Mouse (Mus musculus): ENCODE measurements around the gene Sult2a8. TPM values are rescaled to one million over a fixed set of nuclear protein-coding genes. Genes with fewer than 3 reads are reported as not detected.
"Not testable (repeated sequence)": the region's sequence is repeated elsewhere in the genome, so short reads cannot be mapped to it uniquely, and the experiment has no call there.

The Sult2a8 gene
- total RNA-seq (2021) = under 1 TPM in 1 of 2 experiments, not detected in 1; 0.23 TPM
- long read RNA-seq, experiment 1, partial matches to known transcripts = 0 of 1 reads
- long read RNA-seq, experiment 1, other reads (novel, unspliced or antisense) = 1 of 1 reads
- long read RNA-seq, experiment 2, partial matches to known transcripts = 0 of 1 reads
- long read RNA-seq, experiment 2, other reads (novel, unspliced or antisense) = 1 of 1 reads

- no peak for DNase-seq
Measured at GRCm38 (mm10) chr7:14446534-14446933, at the start of gene Sult2a8. TSS of gene Sult2a8 (minus strand) at chr7:14446769.

GRCm38 (mm10) chr7:14494130-14494529 lies 47.6 kb upstream of the Sult2a8 start, which contains the start of gene Sult2a7:
TSS of gene Sult2a7 (minus strand) at chr7:14494230.
- DNase-seq = no peak

GRCm38 (mm10) chr7:14492886-14493285 lies 46.3 kb upstream of the Sult2a8 start:
- DNase-seq = no peak

- DNase-seq = no peak
Measured at GRCm38 (mm10) chr7:14439581-14439980, 7.0 kb downstream of the Sult2a8 start.

GRCm38 (mm10) chr7:14438484-14438883 lies 8.1 kb downstream of the Sult2a8 start:
- DNase-seq = no peak

GRCm38 (mm10) chr7:14438029-14438428 lies 8.5 kb downstream of the Sult2a8 start:
- DNase-seq = no peak

GRCm38 (mm10) chr7:14399363-14399762 lies 47.2 kb downstream of the Sult2a8 start:
- not testable (repeated sequence) for DNase-seq

- no peak for DNase-seq
Measured at GRCm38 (mm10) chr7:14396462-14396861, 50.1 kb downstream of the Sult2a8 start.

Other genes with a start within 250 kb of the Sult2a8 start
- gene Sult2a6, start 191.9 kb downstream of the Sult2a8 start, total RNA-seq (2021) = not detected
- gene Obox8, start 113.2 kb downstream of the Sult2a8 start, total RNA-seq (2021) = not detected
- not detected for gene Sult2a7, start 47.5 kb upstream of the Sult2a8 start, total RNA-seq (2021)
- gene Vmn1r90, start 116.7 kb upstream of the Sult2a8 start, total RNA-seq (2021) = under 1 TPM in 1 of 2 experiments, not detected in 1; 0.03 TPM
- gene Obox7, start 212.7 kb upstream of the Sult2a8 start, total RNA-seq (2021) = not detected